Mouse (Mus musculus) E14TG2a.4 (cell line): Measurements from ENCODE around the gene Runx2.

Experiments
- H3K27me3 ChIP-seq: 2 replicates; pipeline ENCODE4 v1.6.1; 2014; ENCODE audit warnings: low read length, control low read depth; ENCODE audit not compliant: insufficient read depth
- H3K36me3 ChIP-seq: 2 replicates; pipeline ENCODE4 v1.6.1; 2014; ENCODE audit warnings: low read length, control low read depth; ENCODE audit not compliant: insufficient read depth
- H3K4me1 ChIP-seq: replicated peaks from 2 replicates; pipeline ENCODE4 v1.6.1; 2014; ENCODE audit warnings: low read depth, low read length, control low read depth
- H3K4me3 ChIP-seq: replicated peaks from 2 replicates; pipeline ENCODE4 v1.5.1; 2014; ENCODE audit warnings: mild to moderate bottlenecking, low read length
- H3K9me3 ChIP-seq: 2 replicates; pipeline ENCODE4 v1.6.1; 2014; ENCODE audit warnings: low read length, control low read depth
- CTCF ChIP-seq: conservative IDR thresholded peaks from 2 replicates; pipeline ENCODE4 v1.5.1; 2014; ENCODE audit warnings: low read length
- NANOG ChIP-seq: IDR thresholded peaks from 2 replicates; pipeline ENCODE4 v1.6.1; 2014; ENCODE audit warnings: borderline replicate concordance, low read length, mixed read lengths
- POU5F1 ChIP-seq: IDR thresholded peaks from 2 replicates; pipeline ENCODE4 v1.6.1; 2014; ENCODE audit warnings: low read length, borderline replicate concordance

Gene Runx2

DNA sequence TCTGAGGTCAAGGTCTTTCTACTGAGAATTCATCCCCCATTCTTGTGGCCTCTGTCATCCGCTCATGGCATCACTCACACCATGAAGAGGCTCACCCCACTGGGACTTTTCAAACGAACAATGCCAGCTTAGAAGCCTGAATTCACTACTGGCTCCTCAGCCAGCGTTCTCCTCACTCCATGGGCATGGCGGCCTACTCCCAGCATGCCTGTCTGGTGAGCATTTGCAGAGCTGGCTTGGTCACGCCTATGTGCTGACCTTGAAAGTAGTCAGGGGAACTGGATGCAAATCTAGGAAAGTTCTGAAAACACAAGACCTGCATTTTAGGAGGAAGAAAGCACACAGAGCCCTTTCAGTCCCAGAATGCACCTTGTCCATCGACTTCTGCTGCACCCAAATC is 187.3 kb downstream of the Runx2 start:
- TF ChIP-seq NANOG (no peak), CTCF (no peak), POU5F1 (no peak)
- Histone ChIP-seq H3K36me3 (no peaks in the 10 kb centered on the region), H3K4me1 (peaks cover 4% of the 10 kb centered on the region), H3K9me3 (no peaks in the 10 kb centered on the region), H3K4me3 (no peak overlapping the region), H3K27me3 (no peaks in the 10 kb centered on the region)

DNA sequence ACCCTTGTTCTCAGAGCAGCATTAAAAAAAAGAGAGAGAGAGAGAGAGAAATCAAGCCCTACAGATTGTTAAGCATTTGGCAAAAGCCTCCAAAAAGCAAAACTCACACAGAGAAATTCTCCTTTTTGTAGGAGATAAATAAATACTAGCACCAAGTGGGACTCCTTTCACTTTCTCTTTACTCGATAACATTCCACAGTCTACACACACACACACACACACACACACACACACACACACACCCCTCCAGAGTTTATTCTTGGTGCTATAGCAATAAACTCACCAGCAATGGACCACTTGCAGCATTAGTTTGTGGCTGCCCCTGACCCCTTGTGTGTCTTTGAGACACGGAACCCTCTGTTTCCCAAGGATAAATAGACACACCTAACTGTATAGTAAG is 190.9 kb downstream of the Runx2 start:
- no peak for TF ChIP-seq NANOG
- Histone ChIP-seq H3K4me3 (no peak overlapping the region), H3K27me3 (peaks cover 2% of the 10 kb centered on the region; the same call in 1 of the 2 replicates), H3K9me3 (no peaks in the 10 kb centered on the region), H3K36me3 (no peaks in the 10 kb centered on the region), H3K4me1 (peaks cover 4% of the 10 kb centered on the region)

GRCm38 (mm10) chr17:44623271-44623670 is 191.3 kb downstream of the Runx2 start:
- TF ChIP-seq POU5F1 = no peak
- TF ChIP-seq NANOG = no peak
- no peak for TF ChIP-seq CTCF
- H3K27me3 ChIP-seq = peaks cover 2% of the 10 kb centered on the region; the same call in 1 of the 2 replicates
- no peak overlapping the region for H3K4me3 ChIP-seq
- peaks cover 9% of the 10 kb centered on the region for H3K4me1 ChIP-seq
- H3K9me3 ChIP-seq = no peaks in the 10 kb centered on the region
- no peaks in the 10 kb centered on the region for H3K36me3 ChIP-seq

DNA sequence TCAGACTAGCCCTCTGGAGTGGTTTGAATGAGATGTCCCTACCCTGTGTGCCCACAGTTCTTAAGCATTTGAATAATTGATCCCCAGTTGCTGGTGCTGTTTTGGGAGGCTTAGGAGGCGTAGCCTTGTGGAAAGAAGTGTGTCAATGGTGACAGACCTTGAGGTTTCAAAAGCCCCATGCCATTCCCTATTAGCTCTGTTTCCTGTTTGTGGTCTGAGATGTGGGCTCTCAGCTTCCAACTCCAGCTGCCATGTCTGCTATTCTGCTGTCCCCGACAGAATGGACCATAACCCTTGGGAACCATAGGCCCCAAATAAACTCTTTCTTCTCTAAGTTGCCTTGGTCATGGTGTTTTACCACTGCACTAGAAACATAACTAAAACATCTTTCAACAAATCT is 194.1 kb downstream of the Runx2 start:
- Histone ChIP-seq H3K9me3 (no peaks in the 10 kb centered on the region), H3K36me3 (no peaks in the 10 kb centered on the region), H3K4me1 (peaks cover 10% of the 10 kb centered on the region; the same call in 1 of the 2 replicates), H3K27me3 (peaks cover 2% of the 10 kb centered on the region; the same call in 1 of the 2 replicates), H3K4me3 (no peak overlapping the region)
- TF ChIP-seq NANOG = no peak
- no peak for TF ChIP-seq POU5F1
- TF ChIP-seq CTCF = no peak

DNA sequence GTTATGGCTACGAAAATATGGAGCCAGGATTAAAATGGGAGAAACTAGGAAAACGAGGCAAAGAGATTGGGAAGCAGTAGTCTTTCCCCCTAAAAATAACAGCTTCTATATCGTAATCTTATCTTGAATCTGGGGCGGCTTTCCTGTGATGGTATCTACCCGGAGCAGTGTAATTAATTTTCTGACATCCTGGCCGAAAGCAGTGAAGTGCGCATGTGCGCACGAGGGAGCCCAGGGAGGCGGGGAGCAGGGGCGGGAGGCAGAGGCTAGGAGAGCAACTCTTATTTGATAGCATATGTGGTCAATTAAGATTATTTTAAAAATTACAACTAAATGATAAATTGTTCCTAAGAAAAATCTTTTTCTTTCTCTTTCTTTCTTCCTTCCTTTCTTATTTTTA is 195.9 kb downstream of the Runx2 start:
- no peak overlapping the region for H3K4me3 ChIP-seq
- no peaks in the 10 kb centered on the region for H3K9me3 ChIP-seq
- TF ChIP-seq NANOG (no peak), POU5F1 (no peak), CTCF (no peak)

DNA sequence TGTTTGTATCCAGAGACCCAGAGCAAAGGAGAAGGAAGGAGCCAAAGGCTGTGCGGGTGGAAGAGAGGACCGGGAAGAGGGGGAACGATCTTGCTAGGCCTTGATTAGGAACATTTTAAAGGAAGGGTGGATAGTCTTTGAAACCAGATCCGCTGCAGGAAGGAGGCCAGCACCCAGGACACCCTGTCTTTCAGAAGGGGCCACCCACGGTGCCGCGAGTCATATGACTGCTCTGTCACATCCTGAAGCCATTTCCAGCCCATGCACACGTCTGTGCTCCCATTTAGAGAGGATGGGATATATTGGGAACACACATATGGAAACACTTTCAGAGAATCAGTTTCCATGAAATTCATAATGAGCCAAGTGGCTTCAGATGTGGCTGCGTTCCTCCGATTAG is 196.4 kb downstream of the Runx2 start:
- TF ChIP-seq CTCF (no peak), POU5F1 (no peak), NANOG (no peak)

More for the DNA sequence above, 195.9 kb downstream of the Runx2 start:
- no peaks in the 10 kb centered on the region for H3K36me3 ChIP-seq
- H3K27me3 ChIP-seq = peaks cover 2% of the 10 kb centered on the region; the same call in 1 of the 2 replicates
- H3K4me1 ChIP-seq = peaks cover 17% of the 10 kb centered on the region

GRCm38 (mm10) chr17:44617741-44618140 is 196.9 kb downstream of the Runx2 start:
- Histone ChIP-seq H3K27me3 (peaks cover 2% of the 10 kb centered on the region; the same call in 1 of the 2 replicates), H3K9me3 (no peaks in the 10 kb centered on the region), H3K4me3 (no peak overlapping the region), H3K36me3 (no peaks in the 10 kb centered on the region), H3K4me1 (peaks cover 25% of the 10 kb centered on the region)
- TF ChIP-seq POU5F1 (no peak), CTCF (no peak), NANOG (no peak)

More for the DNA sequence above, 196.4 kb downstream of the Runx2 start:
- Histone ChIP-seq H3K27me3 (peaks cover 2% of the 10 kb centered on the region; the same call in 1 of the 2 replicates), H3K36me3 (no peaks in the 10 kb centered on the region), H3K4me1 (peaks cover 21% of the 10 kb centered on the region), H3K4me3 (no peak overlapping the region), H3K9me3 (no peaks in the 10 kb centered on the region)

GRCm38 (mm10) chr17:44613716-44614715 is 200.6 kb downstream of the Runx2 start:
- H3K4me1 ChIP-seq = peaks cover 51% of the 10 kb centered on the region
- H3K4me3 ChIP-seq = no peak overlapping the region
- H3K9me3 ChIP-seq = no peaks in the 10 kb centered on the region
- no peaks in the 10 kb centered on the region for H3K36me3 ChIP-seq
- H3K27me3 ChIP-seq = no peaks in the 10 kb centered on the region
- TF ChIP-seq POU5F1 (no peak), NANOG (no peak), CTCF (no peak)
